Mouse (Mus musculus) limb, embryonic 11.5 days (tissue): Measurements from ENCODE around the gene Mapk12. TPM values are rescaled to one million over a fixed set of nuclear protein-coding genes. Genes with fewer than 3 reads are reported as not detected.

Source experiments
- ATAC-seq: fragments of 200-750 bp; cut with Nextera tagmentation; 2 replicates; pipeline ENCODE4 v1.8.0; 2017; ENCODE audit warnings: low read depth; ENCODE audit not compliant: insufficient number of reproducible peaks, low FRiP score, low TSS enrichment
- DNase-seq: peaks from one replicate; pipeline ENCODE4 v3.0.0-alpha.2; 2015; ENCODE audit warnings: low spot score
- H3K27ac ChIP-seq: fragments of 300-500 bp; sonication (generic); replicated peaks from 2 replicates; pipeline ENCODE4 v1.5.1; 2014; ENCODE audit warnings: low read depth, mild to moderate bottlenecking, low read length
- H3K27me3 ChIP-seq: fragments of 300-500 bp; sonication (generic); 2 replicates; pipeline ENCODE4 v1.6.1; 2014; ENCODE audit warnings: mild to moderate bottlenecking, low read length, mixed read lengths; ENCODE audit not compliant: control insufficient read depth, insufficient read depth
- H3K36me3 ChIP-seq: fragments of 300-500 bp; sonication (generic); 2 replicates; pipeline ENCODE4 v1.6.1; 2014; ENCODE audit warnings: mild to moderate bottlenecking, low read length, moderate library complexity, mixed read lengths; ENCODE audit not compliant: control insufficient read depth, insufficient read depth
- H3K4me1 ChIP-seq: fragments of 300-500 bp; sonication (generic); 2 replicates; pipeline ENCODE4 v1.6.1; 2014; ENCODE audit warnings: low read length, mixed read lengths; ENCODE audit not compliant: control insufficient read depth, insufficient read depth
- H3K4me2 ChIP-seq: fragments of 300-500 bp; sonication (generic); 2 replicates; pipeline ENCODE4 v1.6.1; 2014; ENCODE audit warnings: low read depth, mild to moderate bottlenecking, moderate library complexity; ENCODE audit not compliant: severe bottlenecking
- H3K4me3 ChIP-seq: fragments of 300-500 bp; sonication (generic); 2 replicates; pipeline ENCODE4 v1.5.1; 2014; ENCODE audit warnings: low read depth, low read length
- H3K9ac ChIP-seq: fragments of 300-500 bp; sonication (generic); 2 replicates; pipeline ENCODE4 v1.6.1; 2014; ENCODE audit warnings: mild to moderate bottlenecking, low read length
- H3K9me3 ChIP-seq: fragments of 300-500 bp; sonication (generic); 2 replicates; pipeline ENCODE4 v1.6.1; 2016; ENCODE audit warnings: low read length; ENCODE audit not compliant: control insufficient read depth
- WGBS: fragments of 180-500 bp; shearing (Covaris S2); extraction: QIAGEN DNeasy Blood & Tissue Kit; methylation state at CpG from one replicate; pipeline ENCODE4 v1.1.7; 2014; 5-methylcytosine and 5-hydroxymethylcytosine counted together
- polyA plus RNA-seq: library from polyadenylated mRNA; unstranded; fragments of >200 nt; fragmentation: Nextera tagmentation; extraction: Ambion mirVana; gene quantifications from 2 replicates; pipeline ENCODE4 v1.2.1, GENCODE M21; 2014

The Mapk12 gene
- polyA plus RNA-seq, 1 experiment from 2014 or later = 15.2 TPM

DNA sequence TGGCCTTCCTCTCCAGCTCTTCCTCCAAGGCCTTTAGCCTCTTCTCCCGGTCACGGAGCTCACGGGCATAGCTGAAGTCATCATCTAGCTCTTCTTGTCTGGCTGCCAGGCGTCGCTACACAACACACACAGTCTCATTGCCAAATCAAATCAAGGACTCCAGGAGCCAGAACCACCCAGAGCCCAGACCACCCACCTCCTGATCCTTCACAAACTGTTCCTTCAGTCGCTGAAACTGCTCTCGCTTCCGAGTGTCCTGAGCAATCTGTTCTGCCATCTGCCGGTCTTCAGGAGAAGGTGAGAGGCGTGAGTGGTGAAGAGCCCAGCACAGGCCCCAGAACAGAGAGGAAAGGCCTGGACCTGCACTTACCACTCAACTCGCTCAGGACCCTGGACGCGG, 34.4 kb downstream of the Mapk12 start:
- no peak overlapping the region for H3K4me3 ChIP-seq
- no peaks in the 10 kb centered on the region for H3K9me3 ChIP-seq
- DNase-seq = no peak
- no peaks in the 10 kb centered on the region for H3K4me1 ChIP-seq
- no peak for ATAC-seq
- H3K4me2 ChIP-seq = no peak overlapping the region
- no peaks in the 10 kb centered on the region for H3K27me3 ChIP-seq
- H3K27ac ChIP-seq = no peak overlapping the region
- 87% methylated on average over 13 of the region's 13 CpGs for WGBS
- H3K36me3 ChIP-seq = peaks cover 38% of the 10 kb centered on the region
- H3K9ac ChIP-seq = no peak overlapping the region

DNA sequence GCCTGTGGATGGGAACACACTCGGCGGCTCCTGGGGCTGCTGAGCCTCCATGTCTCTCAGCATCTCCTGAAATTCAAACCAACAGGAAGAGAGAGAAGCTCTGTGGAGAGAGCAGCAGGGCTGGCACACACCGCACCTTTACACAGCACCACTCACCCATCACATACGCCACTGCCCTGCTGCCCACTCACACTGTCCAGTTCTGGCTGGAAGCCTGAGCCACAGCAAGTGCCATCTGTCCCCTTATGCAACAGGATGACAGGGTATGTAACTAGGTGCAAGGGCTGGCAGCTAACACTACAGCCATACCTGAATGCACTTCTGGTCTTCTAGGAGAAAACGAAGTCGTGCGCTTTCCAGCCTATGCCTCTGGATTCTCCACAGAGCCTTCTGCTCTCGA, 36.1 kb downstream of the Mapk12 start:
- Histone ChIP-seq H3K36me3 (peaks cover 45% of the 10 kb centered on the region), H3K27me3 (no peaks in the 10 kb centered on the region), H3K27ac (no peak overlapping the region), H3K4me2 (no peak overlapping the region), H3K9me3 (no peaks in the 10 kb centered on the region), H3K9ac (no peak overlapping the region), H3K4me3 (no peak overlapping the region), H3K4me1 (no peaks in the 10 kb centered on the region)
- no peak for ATAC-seq
- WGBS = 96% methylated on average over 8 of the region's 8 CpGs
- DNase-seq = no peak

GRCm38 (mm10) chr15:89103921-89104320, 36.6 kb downstream of the Mapk12 start:
- no peak for ATAC-seq
- Histone ChIP-seq H3K4me3 (no peak overlapping the region), H3K9me3 (no peaks in the 10 kb centered on the region), H3K36me3 (peaks cover 47% of the 10 kb centered on the region), H3K4me1 (no peaks in the 10 kb centered on the region), H3K27ac (no peak overlapping the region), H3K27me3 (no peaks in the 10 kb centered on the region), H3K4me2 (no peak overlapping the region), H3K9ac (no peak overlapping the region)
- WGBS = 89% methylated on average over 10 of the region's 10 CpGs
- DNase-seq = no peak

GRCm38 (mm10) chr15:89102646-89103045, 37.9 kb downstream of the Mapk12 start:
- Histone ChIP-seq H3K27ac (no peak overlapping the region), H3K9ac (no peak overlapping the region), H3K4me3 (no peak overlapping the region), H3K9me3 (no peaks in the 10 kb centered on the region), H3K4me1 (no peaks in the 10 kb centered on the region), H3K4me2 (no peak overlapping the region), H3K27me3 (no peaks in the 10 kb centered on the region), H3K36me3 (peaks cover 49% of the 10 kb centered on the region)
- WGBS = 86% methylated on average over 5 of the region's 5 CpGs
- DNase-seq (no peak), ATAC-seq (no peak)

DNA sequence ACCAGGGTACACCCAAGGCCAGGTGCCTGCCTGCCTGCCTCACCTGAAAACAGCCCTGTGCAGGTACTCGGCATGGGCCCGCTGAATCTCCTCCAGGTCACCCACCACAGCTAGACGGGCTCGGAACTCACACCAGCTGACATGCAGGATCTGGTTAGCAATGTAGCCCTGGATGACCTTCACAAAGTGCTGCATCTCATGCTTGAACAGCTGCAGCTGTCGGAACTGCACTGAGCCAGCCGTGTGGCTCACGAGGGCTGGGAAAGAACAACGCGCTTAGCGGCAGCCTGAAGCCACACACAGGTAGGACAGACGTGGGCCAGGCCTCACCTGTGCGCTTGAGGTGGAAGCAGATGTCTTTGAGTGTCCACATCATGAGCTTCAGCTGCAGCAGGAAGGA, 39.7 kb downstream of the Mapk12 start:
- H3K9me3 ChIP-seq = no peaks in the 10 kb centered on the region
- no peak for ATAC-seq
- H3K27ac ChIP-seq = no peak overlapping the region
- peaks cover 46% of the 10 kb centered on the region for H3K36me3 ChIP-seq
- H3K4me1 ChIP-seq = no peaks in the 10 kb centered on the region
- no peak overlapping the region for H3K9ac ChIP-seq
- WGBS = 91% methylated on average over 12 of the region's 12 CpGs
- no peak overlapping the region for H3K4me3 ChIP-seq
- DNase-seq = no peak
- H3K4me2 ChIP-seq = no peak overlapping the region
- H3K27me3 ChIP-seq = no peaks in the 10 kb centered on the region

DNA sequence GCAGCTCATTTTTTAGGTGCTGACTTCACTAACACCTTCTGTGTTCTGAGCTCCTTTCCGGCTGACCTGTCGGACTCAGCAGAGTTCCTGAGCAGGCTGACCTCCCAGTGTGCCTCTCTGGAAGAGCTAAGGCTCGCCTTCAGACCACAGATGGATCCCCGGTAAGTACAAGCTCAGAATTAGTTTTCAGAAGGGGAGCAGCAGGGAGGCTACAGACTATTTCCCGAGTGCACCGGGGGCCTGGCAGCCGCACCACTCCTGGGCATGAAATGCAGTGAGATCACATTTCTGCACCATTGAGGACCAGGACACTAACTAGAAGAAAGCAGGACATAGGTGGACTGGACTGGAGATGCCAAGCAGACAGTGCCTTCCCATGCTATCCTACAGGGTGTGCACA, 41.9 kb downstream of the Mapk12 start:
- peaks cover 45% of the 10 kb centered on the region for H3K36me3 ChIP-seq
- no peak overlapping the region for H3K4me3 ChIP-seq
- no peak for DNase-seq
- no peaks in the 10 kb centered on the region for H3K4me1 ChIP-seq
- H3K4me2 ChIP-seq = no peak overlapping the region
- H3K9me3 ChIP-seq = no peaks in the 10 kb centered on the region
- WGBS = 89% methylated on average over 7 of the region's 7 CpGs
- no peak overlapping the region for H3K27ac ChIP-seq
- no peaks in the 10 kb centered on the region for H3K27me3 ChIP-seq
- H3K9ac ChIP-seq = no peak overlapping the region
- ATAC-seq = no peak

- no peak overlapping the region for H3K4me2 ChIP-seq
- DNase-seq (no peak), ATAC-seq (no peak)
- no peak overlapping the region for H3K4me3 ChIP-seq
- no peak overlapping the region for H3K9ac ChIP-seq
- no peak overlapping the region for H3K27ac ChIP-seq
- peaks cover 41% of the 10 kb centered on the region for H3K36me3 ChIP-seq
- H3K27me3 ChIP-seq = no peaks in the 10 kb centered on the region
- whole genome bisulfite sequencing = 87% methylated on average over 5 of the region's 5 CpGs
- H3K9me3 ChIP-seq = no peaks in the 10 kb centered on the region
- no peaks in the 10 kb centered on the region for H3K4me1 ChIP-seq
Observed at GRCm38 (mm10) chr15:89097450-89097849, 43.1 kb downstream of the Mapk12 start.

DNA sequence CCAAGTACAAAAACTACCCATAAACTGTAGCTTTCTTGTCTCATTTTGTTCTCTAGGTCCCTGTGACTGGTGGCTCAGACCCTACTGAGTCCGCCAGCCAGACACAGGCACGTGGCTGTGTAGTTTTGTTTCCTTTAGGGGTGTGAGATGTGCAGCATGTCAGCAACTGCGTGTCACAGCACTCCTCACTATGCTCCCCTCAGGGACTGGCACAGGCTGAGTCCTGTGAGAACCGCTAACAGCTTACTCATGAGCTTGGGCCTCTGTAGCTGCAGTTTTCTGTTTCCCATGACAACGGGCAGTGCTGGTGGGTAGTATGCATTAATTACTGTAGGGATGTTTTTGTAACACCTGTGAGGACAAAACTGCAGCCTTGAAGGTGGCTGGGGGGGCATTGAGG, 48.3 kb downstream of the Mapk12 start:
- no peak overlapping the region for H3K27ac ChIP-seq
- H3K36me3 ChIP-seq = peaks cover 16% of the 10 kb centered on the region; the same call in 1 of the 2 replicates
- no peaks in the 10 kb centered on the region for H3K27me3 ChIP-seq
- no peak for ATAC-seq
- peaks cover 9% of the 10 kb centered on the region; the same call in 1 of the 2 replicates for H3K4me1 ChIP-seq
- H3K4me2 ChIP-seq = no peak overlapping the region
- no peak overlapping the region for H3K9ac ChIP-seq
- no peaks in the 10 kb centered on the region for H3K9me3 ChIP-seq
- WGBS = 82% methylated on average over 5 of the region's 5 CpGs
- no peak overlapping the region for H3K4me3 ChIP-seq
- no peak for DNase-seq

DNA sequence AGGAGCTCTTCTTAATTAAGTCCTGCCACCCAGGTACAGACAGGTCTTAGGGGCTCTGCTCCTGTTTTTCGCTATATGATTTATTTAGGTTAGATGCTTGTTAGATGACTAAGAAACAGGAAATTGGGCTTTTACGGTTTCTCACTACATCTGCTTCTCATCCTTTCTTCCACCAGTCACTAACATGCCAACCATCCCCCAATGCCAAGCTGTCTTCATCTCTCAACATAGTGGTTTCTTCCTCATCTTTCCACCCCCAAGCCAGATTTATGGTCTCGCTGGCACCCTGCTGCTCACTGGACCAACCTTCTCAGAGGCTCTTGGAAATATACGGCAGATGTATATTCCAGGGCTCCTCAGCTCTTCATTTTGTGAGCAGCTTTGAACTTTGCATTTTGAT, 49.8 kb downstream of the Mapk12 start:
- no peak overlapping the region for H3K27ac ChIP-seq
- no peaks in the 10 kb centered on the region for H3K27me3 ChIP-seq
- H3K4me1 ChIP-seq = peaks cover 9% of the 10 kb centered on the region; the same call in 1 of the 2 replicates
- peaks cover 17% of the 10 kb centered on the region for H3K36me3 ChIP-seq
- no peak overlapping the region for H3K4me3 ChIP-seq
- DNase-seq = no peak
- ATAC-seq = no peak
- 54% methylated on average over 4 of the region's 4 CpGs for WGBS
- no peaks in the 10 kb centered on the region for H3K9me3 ChIP-seq
- no peak overlapping the region for H3K4me2 ChIP-seq
- no peak overlapping the region for H3K9ac ChIP-seq
